Mouse (Mus musculus) urinary bladder, adult 18-20 months (tissue): ENCODE results near the gene Vil1.
"Not testable (repeated sequence)": the region's sequence is repeated elsewhere in the genome, so short reads cannot be mapped to it uniquely, and the experiment has no call there.

Experiments
- DNase-seq, 2 experiments: peaks; one replicate each; pipeline ENCODE4 v3.0.0; 2022; ENCODE audit warnings: low spot score in 2 of 2, mixed read lengths in 2 of 2

The Vil1 gene

DNA sequence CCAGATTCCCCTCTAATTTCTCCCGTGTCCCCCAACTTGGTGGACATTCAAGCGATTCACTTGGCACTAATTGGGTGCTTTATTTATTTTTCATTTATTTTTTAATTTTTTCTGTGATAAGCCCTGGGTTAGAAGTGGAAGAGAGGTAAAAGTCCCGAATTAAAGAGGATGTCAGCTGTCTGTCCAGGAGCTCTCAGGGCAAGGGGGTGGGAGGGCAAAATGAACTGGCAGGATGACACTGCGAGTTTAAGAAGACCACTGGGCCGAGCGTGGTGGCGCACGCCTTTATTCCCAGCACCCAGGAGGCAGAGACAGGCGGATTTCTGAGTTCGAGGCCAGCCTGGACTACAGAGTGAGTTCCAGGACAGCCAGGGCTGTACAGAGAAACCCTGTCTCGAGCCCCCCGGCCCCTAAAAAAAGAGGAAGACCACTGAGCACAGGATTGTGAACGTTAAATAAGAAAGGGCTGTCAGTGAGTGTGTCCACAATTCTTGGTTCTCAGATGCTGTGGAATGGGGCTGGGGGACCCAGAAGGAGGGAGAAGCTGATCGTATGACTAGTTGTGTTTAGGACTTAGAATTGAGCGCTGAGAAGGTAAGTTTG is 21.7 kb upstream of the Vil1 start:
- no peak for DNase-seq

DNA sequence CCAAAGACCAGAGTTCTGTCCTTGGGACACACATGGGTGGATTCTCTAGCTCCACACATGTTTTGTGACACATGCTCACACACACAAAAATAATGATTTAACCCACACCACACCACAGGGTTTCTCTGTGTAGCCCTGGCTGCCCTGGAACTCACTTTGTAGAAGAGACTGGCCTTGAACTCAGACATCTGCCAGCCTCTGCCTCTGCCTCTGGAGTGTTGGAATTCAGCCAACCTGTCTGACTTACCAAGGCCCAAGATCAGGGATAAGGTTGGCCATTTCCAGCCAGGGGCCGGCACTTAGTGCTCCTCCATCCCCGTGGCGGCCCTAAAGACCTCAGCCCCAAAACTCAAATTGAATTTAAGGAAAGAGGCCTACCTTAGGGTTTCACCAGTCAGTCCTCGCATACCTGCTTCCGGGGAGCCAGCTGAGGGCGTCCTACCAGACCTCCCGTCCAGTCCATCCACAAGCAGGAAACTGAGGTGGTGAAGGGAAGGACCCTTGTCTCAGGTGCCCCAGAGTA is 20.7 kb upstream of the Vil1 start:
- no peak for DNase-seq

DNA sequence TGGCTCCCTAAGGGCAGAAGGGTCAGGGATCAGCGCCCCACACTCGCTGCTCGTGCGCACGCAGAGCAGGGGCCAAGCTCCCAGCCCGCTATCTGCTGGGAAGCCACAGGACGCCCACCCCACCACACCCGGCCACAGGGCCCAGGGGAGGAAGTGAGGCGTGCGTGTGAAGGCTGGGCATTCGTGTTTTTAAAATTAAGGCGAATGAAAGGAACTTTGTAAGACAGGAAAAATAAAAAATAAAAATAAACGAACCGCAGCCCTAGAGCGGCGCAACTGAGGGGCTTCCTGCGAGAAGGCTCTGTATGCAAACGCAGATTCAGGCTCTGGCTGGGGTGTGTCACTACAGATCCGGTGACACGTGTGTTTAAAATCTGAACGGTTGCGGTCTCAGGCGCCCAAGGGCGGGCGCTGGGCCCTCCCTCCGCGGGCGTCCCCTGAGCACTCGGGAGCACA is 19.3 kb upstream of the Vil1 start:
- DNase-seq: no peak

DNA sequence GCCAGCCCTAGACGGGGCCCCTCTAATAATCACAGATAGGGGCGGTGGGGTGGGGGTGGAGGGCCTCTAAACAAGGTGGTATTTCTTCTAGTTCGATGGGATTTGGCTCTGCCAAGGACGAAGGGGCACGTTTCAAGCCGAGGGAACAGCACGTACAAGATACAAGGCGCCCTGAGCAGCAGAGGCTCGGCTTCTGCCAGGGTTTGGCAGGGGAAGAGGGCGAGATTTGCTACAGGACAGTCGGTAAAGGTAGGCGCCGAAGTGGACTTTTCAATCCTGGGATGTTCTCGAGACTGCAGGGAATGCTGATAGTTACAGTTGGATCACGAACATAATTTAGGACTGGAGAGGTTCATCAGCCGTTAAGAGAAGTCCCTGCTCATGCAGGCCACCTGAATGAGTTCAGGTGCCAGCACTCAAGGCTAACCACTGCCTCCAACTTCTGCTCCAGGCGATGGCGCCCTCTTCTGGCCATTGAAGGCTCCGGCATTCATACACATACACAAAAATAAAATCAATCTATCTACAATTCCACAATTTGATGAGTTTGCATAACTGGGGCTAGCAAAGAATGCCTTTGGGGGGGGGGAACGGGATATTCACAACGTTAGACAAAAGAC is 18.8 kb upstream of the Vil1 start:
- no peak for DNase-seq

DNA sequence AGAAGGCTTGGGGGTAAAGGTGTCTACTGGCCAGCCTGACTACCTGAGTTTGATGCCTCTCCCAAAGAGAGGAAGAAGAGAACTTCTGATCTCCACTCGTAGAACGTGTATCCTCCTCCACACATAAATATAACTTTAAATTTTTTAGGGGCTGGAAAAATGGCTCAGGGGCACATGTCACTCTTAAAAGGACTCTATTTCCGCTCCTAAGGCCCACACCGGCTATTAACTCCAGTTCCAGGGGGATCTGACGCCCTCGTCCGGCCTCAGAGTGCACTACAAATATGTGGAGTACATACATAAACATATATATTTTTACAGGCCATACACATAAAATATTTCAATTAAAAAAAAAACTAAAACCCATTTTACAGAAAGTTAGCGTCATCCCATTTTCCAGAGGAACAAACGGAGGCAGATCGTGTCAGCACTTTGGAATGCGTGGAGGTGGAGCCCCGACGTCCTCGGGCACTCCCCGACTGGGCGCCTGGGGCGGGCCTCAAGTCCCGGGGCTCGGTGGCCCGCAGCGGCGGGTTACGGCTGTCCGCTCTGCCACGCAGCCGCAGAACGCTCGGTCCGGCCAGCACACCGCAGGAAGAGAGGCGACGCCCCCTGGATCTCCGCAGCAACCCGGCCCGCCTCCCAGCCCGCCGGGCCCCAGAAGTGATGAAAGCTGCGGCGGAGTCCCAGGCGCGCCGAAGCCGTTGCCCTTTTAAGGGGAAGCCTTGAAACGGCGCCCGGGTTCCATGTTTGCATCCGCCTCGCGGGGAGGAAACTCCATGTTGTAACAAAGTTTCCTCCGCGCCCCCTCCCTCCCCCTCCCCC is 18.0 kb upstream of the Vil1 start, which contains the start of gene Ctdsp1:
Gene Ctdsp1 (plus strand): TSS at position 586 of the 825 bp plus-strand sequence.
- peak; percentile 84 to 98 for DNase-seq

DNA sequence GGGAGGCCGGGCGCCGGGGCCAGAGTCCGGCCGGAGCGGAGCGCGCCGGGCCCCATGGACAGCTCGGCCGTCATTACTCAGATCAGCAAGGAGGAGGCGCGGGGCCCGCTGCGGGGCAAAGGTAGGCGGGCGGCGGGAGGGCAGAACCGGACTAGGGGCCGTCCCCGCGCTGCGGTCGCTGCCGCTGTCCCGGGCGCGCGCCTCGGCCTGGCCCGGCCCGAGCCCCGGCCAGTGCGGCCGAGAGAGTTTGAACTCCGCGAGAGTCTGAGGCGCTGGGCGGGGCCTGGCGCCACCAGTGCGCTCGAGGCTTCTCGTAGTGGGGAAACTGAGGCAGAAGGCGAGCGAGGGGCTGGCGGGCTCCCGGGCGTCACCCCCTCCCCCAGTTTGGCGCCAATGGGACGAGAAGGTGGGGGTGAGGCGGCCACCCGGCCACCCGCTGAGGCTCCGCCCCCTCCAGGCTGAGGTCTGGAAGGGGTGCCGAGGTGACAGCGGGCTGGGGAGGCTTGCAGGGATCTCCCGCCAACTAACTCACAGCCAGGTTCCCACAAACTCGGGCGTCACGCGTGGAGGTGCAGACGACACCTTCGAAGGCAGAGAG is 17.2 kb upstream of the Vil1 start:
- DNase-seq: peak; percentile 74 to 79

DNA sequence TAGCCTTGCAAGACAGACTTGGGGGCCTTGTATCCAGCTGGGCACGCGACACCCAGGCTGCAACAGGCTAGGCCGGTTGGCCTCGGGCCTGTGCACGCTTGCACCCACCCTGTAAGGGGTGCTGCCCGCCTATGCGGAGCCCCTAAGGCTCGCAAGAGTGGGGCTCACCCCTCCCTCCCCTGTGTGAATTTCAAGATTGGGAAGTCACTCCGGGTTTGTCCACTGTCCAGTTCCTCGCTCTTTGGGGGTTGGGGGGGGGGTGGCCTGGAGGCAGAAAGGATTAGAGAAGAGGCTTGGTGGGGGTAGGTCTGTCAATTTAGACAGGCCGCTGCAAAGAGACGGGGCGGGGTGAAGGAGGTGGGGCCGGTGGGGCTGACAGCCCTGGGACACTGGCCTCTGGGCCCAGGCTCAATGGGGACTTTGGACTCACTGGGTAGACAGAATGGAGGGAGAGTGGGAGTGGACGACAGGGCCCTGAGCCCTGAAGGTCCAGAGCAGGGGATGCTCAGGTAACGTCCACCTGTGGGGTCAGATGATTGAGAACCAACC is 16.7 kb upstream of the Vil1 start:
- no peak for DNase-seq

DNA sequence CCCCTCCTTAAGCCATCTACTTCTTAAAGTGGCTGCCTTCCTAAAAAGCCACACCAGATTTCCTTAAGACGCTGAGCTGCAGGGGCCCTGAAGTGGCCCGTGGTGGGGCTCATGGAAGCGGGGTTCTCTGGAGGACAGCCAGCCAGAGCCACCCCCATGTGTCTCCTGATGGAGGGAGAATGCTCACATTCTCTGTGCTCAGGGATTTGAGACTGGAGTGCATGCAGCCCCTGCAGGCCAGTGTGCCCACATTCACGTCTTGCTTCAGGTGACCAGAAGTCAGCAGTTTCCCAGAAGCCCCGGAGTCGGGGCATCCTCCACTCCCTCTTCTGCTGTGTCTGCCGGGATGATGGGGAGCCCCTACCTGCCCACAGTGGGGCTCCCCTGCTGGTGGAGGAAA is 16.2 kb upstream of the Vil1 start:
- DNase-seq: no peak

DNA sequence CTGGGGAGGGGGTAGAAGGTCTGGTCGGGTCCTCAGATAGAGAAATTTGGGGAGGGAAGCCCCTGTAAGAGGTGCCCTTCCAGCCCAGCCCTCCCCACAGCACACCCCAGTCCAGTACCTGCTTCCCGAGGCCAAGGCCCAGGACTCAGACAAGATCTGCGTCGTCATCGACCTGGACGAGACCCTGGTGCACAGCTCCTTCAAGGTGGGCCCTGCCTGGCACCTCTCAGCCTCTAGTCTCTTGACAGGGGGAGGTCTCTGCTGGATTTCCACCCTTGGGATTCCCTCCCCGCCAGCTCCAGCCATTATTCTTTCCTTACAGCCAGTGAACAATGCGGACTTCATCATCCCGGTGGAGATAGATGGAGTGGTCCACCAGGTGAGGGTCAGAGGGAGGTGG is 15.5 kb upstream of the Vil1 start:
- no peak for DNase-seq

DNA sequence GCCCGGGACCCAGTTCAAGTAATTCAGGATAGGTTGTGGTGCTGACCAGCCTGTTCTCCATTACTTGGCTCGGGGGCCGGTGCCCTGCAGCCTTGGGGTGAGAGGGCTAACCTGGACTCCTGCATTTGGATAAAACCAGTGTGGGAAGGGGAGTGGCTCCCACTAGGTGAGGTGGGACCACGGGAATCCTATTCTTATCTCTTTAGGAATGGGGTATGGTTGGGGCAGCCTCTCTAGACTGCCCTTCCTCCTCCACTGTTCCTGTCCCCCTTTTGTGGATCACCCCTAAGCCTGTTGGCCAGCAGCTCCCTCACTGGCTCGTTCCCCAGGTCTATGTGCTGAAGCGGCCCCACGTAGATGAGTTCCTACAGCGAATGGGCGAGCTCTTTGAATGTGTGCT is 14.9 kb upstream of the Vil1 start:
- DNase-seq: no peak

DNA sequence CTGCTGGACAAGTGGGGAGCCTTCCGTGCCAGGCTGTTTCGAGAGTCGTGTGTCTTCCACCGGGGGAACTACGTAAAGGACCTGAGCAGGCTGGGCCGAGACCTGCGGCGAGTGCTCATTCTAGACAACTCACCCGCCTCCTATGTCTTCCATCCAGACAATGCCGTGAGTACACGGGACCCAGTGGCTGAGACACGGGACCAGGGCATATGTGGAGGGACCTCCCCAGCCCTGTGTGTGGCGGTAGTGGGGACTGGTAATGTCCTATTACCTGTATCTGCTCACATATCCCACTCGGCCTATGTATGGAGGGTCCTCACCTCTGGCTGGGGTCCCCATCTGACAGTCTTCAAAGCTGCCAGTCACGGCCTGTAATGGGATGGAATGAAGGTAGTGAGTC is 14.3 kb upstream of the Vil1 start:
- DNase-seq: no peak

DNA sequence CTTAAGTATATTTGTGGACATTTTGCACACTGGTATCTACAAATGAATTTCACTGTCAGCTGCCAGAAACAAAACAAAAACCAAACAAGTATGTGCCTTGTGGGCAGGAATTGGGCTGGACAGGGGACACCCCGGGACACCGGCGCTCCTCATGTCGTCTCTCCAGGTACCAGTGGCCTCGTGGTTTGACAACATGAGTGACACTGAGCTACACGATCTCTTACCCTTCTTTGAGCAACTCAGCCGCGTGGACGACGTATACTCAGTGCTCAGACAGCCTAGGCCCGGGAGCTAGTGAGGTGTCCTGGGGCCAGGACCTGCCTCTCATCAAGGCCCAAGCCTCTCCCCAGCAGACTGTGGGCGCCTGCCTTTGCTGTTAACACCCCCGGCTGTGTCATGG is 13.9 kb upstream of the Vil1 start:
- no peak for DNase-seq

DNA sequence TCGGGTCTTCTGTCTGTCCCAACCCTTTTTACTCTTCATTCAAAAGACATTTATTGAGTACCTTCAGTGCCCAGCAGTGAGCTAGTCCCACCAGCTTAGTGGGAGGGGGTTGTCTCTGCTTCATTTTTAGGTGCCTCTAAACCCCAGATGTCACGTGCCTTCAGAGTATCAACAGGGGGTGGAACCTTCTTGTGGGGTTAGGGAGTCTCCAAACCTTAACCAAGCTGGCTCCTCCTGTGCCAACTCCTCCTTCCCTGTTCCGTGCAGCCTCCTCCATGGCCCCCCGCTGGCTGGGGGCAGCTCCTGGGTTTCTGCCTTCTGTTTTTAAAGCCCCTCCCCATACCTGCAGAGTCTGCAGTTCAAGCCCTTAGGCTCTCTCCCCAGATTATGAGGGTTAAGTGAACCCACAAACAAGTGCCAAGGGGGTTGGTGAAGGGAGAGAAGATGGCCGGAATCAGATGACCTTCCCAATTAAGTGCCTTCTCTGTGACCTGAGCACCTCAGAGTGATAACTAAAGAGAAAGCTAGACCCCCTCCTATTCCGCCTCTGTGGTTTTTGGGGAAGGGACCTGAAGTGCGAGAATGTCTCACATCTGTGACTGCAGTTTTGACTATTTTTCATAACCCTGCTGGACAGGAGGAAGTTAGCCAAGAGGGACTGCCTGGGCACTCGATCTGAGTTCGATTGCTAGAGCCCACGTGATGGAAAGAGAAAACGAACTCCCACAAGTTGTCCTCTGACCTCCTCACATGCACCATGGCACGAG is 12.5 kb upstream of the Vil1 start:
- DNase-seq: not testable (repeated sequence)

DNA sequence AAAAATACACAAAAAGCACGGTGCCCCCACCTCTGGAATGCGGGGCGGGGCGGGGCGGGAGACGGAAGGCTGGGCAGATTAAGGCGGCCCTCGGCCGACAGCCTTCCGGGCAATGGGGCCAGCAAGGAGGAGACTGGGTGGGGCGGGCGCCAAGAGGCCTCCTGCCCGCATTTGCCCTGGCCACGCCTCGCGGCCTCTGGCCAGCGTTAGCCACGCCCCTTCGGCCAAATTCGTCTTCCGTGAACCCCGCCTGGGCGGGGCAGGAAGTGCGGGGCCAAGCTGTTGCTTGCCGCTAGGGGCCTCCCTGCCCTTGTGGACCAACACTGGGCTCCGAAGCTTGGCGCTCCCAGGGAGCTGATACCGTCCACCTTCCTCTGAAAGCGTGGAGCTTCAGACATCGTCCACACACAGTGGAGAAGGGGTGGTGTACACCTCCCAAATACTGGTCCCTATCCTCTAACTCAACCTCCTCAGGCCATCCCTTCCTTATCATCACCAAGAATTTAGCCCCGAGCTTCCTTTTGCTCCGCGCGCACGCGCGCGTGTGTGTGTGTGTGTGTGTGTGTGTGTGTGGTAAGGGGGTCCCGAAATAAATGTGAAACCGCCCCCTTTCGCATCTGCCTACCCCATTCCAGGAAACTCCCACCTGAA is 11.8 kb upstream of the Vil1 start:
- peak; percentile 97 to 99 for DNase-seq

DNA sequence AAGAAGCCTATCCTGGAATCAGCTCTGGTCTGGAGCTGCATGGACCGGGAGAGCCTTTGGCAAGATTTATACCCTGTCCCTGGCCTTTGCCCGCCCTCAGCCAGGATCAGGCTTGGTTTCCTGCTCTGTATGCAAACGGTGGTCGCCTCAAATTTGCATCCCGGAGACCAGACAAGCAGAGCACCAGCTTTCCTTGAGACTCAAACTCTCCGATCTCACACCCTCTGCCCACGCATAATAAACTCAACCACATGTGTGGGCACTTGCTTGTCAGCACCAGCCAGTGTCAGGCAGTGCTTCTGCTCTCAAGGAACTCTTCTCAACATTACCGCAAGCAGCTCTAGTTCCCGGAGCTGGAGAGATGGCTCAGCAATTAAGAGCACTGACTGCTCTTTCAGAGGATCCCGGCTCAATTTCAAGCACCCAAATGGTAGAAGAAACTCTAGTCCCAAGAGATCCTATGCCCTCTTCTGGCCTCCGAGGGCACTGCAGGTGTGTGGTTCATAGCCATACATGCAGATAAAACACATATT is 11.2 kb upstream of the Vil1 start:
- peak in 1 of 2 experiments; percentile 57 for DNase-seq

DNA sequence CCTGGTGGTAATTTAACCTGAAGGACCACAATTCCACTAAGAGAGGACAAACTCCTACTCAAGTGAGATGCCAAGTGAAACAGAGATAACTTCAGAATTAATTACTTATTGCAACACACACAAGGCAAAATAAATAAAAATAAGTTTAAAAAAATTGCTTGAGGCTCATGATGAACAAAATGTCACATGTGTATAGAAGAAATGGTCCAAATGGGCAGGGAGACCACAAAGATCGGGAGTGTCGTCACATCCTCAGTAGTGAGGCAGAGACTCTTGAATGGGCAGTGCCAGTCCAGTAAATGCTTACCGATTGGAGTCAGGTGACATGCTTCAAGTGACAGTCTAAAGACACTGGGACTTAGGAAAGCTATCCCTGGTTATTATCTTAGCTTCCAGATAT is 8.6 kb upstream of the Vil1 start:
- no peak for DNase-seq

DNA sequence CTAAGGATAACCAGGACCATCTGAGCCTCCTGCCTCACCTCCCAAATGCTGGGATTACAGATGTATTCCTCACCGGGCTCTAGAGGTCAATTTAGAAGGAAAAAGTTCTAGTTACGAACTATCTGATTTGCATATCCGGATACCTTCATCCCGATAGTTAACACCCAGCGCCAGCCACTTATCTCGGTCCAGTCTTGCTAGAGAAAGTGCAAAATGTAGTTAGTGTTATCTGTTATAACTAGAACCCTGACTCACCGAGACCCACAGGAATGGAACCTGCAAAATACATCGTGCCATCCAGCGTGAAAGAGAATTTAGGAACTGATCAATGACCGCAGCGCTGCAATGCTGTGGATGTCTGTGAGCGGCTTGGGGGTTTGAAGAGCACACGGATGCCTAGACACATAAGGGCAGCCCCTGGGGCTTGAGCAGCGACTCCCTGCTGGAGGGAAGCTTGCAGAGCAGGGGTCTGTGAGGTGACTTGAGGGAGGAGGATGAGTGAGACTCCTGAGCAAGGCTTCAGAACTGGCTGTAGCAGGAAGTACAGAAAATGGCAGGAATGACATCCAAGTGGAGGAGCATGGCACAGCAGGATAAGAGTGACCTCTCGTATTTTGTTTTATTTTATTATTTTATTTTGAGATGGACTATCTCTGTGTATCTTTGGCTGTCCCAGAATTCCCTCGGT is 8.0 kb upstream of the Vil1 start:
- DNase-seq: no peak

DNA sequence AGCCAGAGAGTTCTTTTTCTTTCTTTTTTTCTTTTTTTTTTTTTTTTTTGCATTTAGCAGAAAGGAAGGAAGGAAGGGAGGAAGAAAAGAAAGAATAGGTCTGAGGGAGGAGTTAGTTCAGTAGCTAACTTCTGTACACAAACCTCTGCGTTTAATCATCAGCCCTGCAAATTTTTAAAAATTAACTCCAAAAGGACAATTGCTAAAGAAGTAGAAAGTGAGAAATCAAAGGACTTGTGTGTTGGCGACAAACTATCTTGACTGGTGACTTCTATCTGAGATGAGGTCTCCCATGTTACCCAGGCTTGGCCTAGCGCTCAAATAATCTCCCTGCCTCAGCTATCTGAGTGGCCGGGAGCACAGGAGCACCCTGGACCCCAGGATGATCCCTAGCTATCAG is 5.0 kb upstream of the Vil1 start:
- no peak for DNase-seq

DNA sequence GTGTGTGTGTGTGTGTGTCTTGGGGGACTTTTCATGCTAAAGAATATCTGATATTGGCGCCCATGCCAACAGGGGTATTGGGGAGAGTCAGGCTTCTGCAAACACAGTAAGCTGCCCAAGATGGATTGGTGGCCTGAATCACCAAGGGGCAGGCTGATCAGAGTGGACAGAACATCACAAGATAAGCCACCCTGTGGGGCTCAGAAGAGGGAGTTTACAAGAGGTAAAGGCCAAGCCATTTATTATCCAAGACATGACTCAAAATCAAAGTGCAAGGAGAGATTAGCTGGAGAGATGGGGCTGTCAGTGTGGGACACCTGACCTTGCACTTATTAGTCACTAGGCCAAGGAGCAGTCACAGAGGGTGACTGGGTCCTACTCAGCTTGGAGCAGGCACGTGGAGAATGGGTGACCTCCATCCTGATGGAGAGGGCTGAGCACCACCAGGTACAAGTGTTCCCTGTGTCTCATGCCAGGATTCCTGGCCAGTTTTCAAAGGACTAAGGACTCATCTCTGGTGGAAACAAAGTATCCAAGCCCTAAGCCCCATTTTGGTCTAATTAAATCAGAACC is 2.7 kb downstream of the Vil1 start:
- DNase-seq: no peak
